Mouse (Mus musculus): ENCODE results near the gene Abcc6.
"Not testable (repeated sequence)": the region's sequence is repeated elsewhere in the genome, so short reads cannot be mapped to it uniquely, and the experiment has no call there.

- TF ChIP-seq CTCF (IDR thresholded peaks at IDR 0.05; ENCODE audit: extremely low read depth, insufficient read length, insufficient replicate concordance, low read depth, low read length); POLR2A (IDR thresholded peaks at IDR 0.05; ENCODE audit: low read depth, low read length): not testable (repeated sequence)
Measured at GRCm38 (mm10) chr7:45933766-45934165, 96.3 kb downstream of the Abcc6 start.
